Comparison of ENCODE assay signal across 23 mouse cellular contexts in the genomic region with DNA sequence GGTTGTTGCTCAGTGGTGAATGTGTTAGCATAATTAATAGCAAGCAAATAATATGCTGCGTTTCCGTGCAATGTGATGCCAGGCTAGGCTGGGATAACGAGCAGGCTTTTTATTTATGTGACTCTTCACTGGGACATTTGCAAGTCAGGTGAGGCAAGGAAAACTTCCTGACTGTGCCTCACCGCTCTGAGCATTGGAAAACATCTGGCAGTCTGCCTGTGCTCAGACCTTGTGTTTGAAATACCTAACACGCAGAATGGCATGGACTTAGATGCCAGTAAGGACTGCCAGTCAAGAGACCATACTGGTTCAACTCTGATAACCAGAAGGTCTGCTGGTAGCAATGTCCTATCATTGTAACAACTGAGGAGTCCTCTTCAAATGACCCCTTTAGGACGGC. TPM values are rescaled to one million over a fixed set of nuclear protein-coding genes. Genes with fewer than 3 reads are reported as not detected.
DNase-seq lines count a peak whose midpoint lies in the region; ATAC-seq and TF ChIP-seq lines count a peak whose summit lies in the region.
"Had no signal": no experiment of that assay in that cellular context is flagged by ENCODE, and none has a peak within 500 bp of the region (broad histone marks: within the 10 kb centered on the region; RNA-seq: fewer than 3 reads in every experiment).

No protein-coding gene starts in this region.

- peak; percentile 57 to 67 for DNase-seq in heart, postnatal 10 days
- no peak for DNase-seq in heart, adult 8-10 months (ENCODE audit: low spot score)
- peak; percentile 52 for DNase-seq in kidney, adult 18-20 months
- peak; percentile 44 for DNase-seq in kidney, postnatal 10 days
- no peak for DNase-seq in layer of hippocampus, postnatal 10 days (ENCODE audit: low spot score in 2 of 2)
- DNase-seq in stomach, postnatal 0 days (ENCODE audit: low spot score) = no peak
- DNase-seq: adrenal gland, adult 2 months; adrenal gland, postnatal 36 days; cerebellum, adult 8-10 months; cerebellum, postnatal 14 days; embryo, embryonic 11 days; gastrocnemius, adult 2 months; gastrocnemius, postnatal 25 days had no signal

- no peak for TF ChIP-seq EP300 in stomach, postnatal 0 days (optimal IDR thresholded peaks at IDR 0.05)

- no peaks in the 10 kb centered on the region for H3K36me3 ChIP-seq in kidney, embryonic 15.5 days
- no peaks in the 10 kb centered on the region for H3K36me3 ChIP-seq in stomach, postnatal 0 days (ENCODE audit: control insufficient read depth, insufficient read depth, low read length)
- H3K36me3 ChIP-seq: embryonic facial prominence, embryonic 15.5 days; forebrain, embryonic 10.5 days; heart, embryonic 13.5 days; hindbrain, embryonic 10.5 days had no signal

- no peak overlapping the region for H3K9ac ChIP-seq in kidney, embryonic 15.5 days
- H3K9ac ChIP-seq in stomach, postnatal 0 days (ENCODE audit: low read length) = no peak overlapping the region
- H3K9ac ChIP-seq: embryonic facial prominence, embryonic 15.5 days; heart, embryonic 13.5 days; hindbrain, embryonic 14.5 days had no signal

- ATAC-seq in kidney, embryonic 15.5 days (replicated peaks; ENCODE audit: low FRiP score) = no peak
- ATAC-seq in stomach, postnatal 0 days (ENCODE audit: low FRiP score, low TSS enrichment) = no peak
- ATAC-seq: activated CD4-positive, CD25-positive, alpha-beta regulatory T cell, adult 4 months; forebrain, embryonic 14.5 days; Patski had no signal

- H3K9me3 ChIP-seq in kidney, embryonic 15.5 days (replicated peaks) = no peaks in the 10 kb centered on the region
- H3K9me3 ChIP-seq in stomach, postnatal 0 days (ENCODE audit: control insufficient read depth, low read length) = no peaks in the 10 kb centered on the region
- H3K9me3 ChIP-seq: embryonic facial prominence, embryonic 15.5 days; forebrain, embryonic 10.5 days; heart, embryonic 13.5 days; hindbrain, embryonic 10.5 days had no signal

- H3K4me1 ChIP-seq in kidney, embryonic 15.5 days = no peaks in the 10 kb centered on the region
- H3K4me1 ChIP-seq in stomach, postnatal 0 days (replicated peaks; ENCODE audit: control insufficient read depth, insufficient read depth) = no peaks in the 10 kb centered on the region
- H3K4me1 ChIP-seq: embryonic facial prominence, embryonic 15.5 days; forebrain, embryonic 10.5 days; hindbrain, embryonic 10.5 days had no signal

- no peak overlapping the region for H3K4me2 ChIP-seq in kidney, embryonic 15.5 days
- H3K4me2 ChIP-seq in stomach, postnatal 0 days (replicated peaks; ENCODE audit: low read depth) = no peak overlapping the region
- H3K4me2 ChIP-seq: embryonic facial prominence, embryonic 15.5 days; heart, embryonic 13.5 days; hindbrain, embryonic 14.5 days had no signal

- no peak for TF ChIP-seq CTCF in stomach, postnatal 0 days (IDR thresholded peaks at IDR 0.05; ENCODE audit: low read depth)

- H3K27me3 ChIP-seq in kidney, embryonic 15.5 days = peaks cover 10% of the 10 kb centered on the region; the same call in 1 of the 2 replicates
- H3K27me3 ChIP-seq in stomach, postnatal 0 days (ENCODE audit: control insufficient read depth, insufficient read depth, low read length) = no peaks in the 10 kb centered on the region
- H3K27me3 ChIP-seq: embryonic facial prominence, embryonic 15.5 days; Patski had no signal

- intact Hi-C loops in heart, postnatal 10 days (cut with DNase I) = no loop called here

- no peak overlapping the region for H3K27ac ChIP-seq in kidney, embryonic 15.5 days
- no peak overlapping the region for H3K27ac ChIP-seq in stomach, postnatal 0 days (replicated peaks)
- H3K27ac ChIP-seq: embryonic facial prominence, embryonic 15.5 days; forebrain, embryonic 10.5 days; gastrocnemius, adult 2 months; heart, embryonic 13.5 days; hindbrain, embryonic 10.5 days; hindbrain, embryonic 14.5 days had no signal

- WGBS in kidney, embryonic 15.5 days = 69% methylated on average over 6 of the region's 6 CpGs
- WGBS in stomach, postnatal 0 days = 76% methylated on average over 6 of the region's 6 CpGs

- H3K4me3 ChIP-seq in kidney, embryonic 15.5 days (replicated peaks) = no peak overlapping the region
- no peak overlapping the region for H3K4me3 ChIP-seq in stomach, postnatal 0 days (ENCODE audit: low read depth, low read length)
- H3K4me3 ChIP-seq: embryonic facial prominence, embryonic 15.5 days; erythroblast, embryonic 14.5 days; forebrain, embryonic 10.5 days; gastrocnemius, adult 2 months; heart, embryonic 13.5 days; hindbrain, embryonic 10.5 days had no signal

RNA-seq across cellular contexts. Expression of a gene that starts 7.6 kb away (rescaled TPM):
- total RNA-seq in heart, postnatal 10 days (2021) = 10 to 100 TPM; 46.9 to 55.3 TPM
- 10 to 100 TPM; 49.1 to 56.7 (median 50.9) TPM for total RNA-seq in heart, adult 8-10 months (2022)
- polyA plus RNA-seq in kidney, embryonic 15.5 days (2015; fragmentation: Nextera tagmentation; extraction: Ambion mirVana) = 35.6 and 35.8 TPM in 2 replicates
- 100 to 1,000 TPM; 114 to 119 TPM for total RNA-seq in layer of hippocampus, postnatal 10 days (2021)
- polyA plus RNA-seq in stomach, postnatal 0 days (2015; fragmentation: Nextera tagmentation; extraction: Ambion mirVana) = 60.8 and 64.6 TPM in 2 replicates

RNA-seq across cellular contexts. Expression of a gene that starts 13.7 kb away (rescaled TPM):
- 10 to 100 TPM in 1 of 2 experiments, 1 to 10 TPM in 1; 9.5 to 11.7 TPM for total RNA-seq in heart, postnatal 10 days (2021)
- 10 to 100 TPM; 34.1 to 41.5 (median 39.8) TPM for total RNA-seq in heart, adult 8-10 months (2022)
- 3.0 and 3.8 TPM in 2 replicates for polyA plus RNA-seq in kidney, embryonic 15.5 days (2015; fragmentation: Nextera tagmentation; extraction: Ambion mirVana)
- total RNA-seq in layer of hippocampus, postnatal 10 days (2021) = 1 to 10 TPM; 5.0 to 5.1 TPM
- polyA plus RNA-seq in stomach, postnatal 0 days (2015; fragmentation: Nextera tagmentation; extraction: Ambion mirVana) = 1.1 and 1.4 TPM in 2 replicates

RNA-seq across cellular contexts. Expression of a gene that starts 41.6 kb away (rescaled TPM):
- total RNA-seq in heart, postnatal 10 days (2021) = 10 to 100 TPM; 56.2 to 63.4 TPM
- 10 to 100 TPM; 72.7 to 86.8 (median 73.1) TPM for total RNA-seq in heart, adult 8-10 months (2022)
- 128 and 132 TPM in 2 replicates for polyA plus RNA-seq in kidney, embryonic 15.5 days (2015; fragmentation: Nextera tagmentation; extraction: Ambion mirVana)
- 10 to 100 TPM; 51.1 to 54.2 TPM for total RNA-seq in layer of hippocampus, postnatal 10 days (2021)
- 35.7 and 36.4 TPM in 2 replicates for polyA plus RNA-seq in stomach, postnatal 0 days (2015; fragmentation: Nextera tagmentation; extraction: Ambion mirVana)

RNA-seq across cellular contexts. Expression of a gene that starts 42.1 kb away (rescaled TPM):
- total RNA-seq in heart, postnatal 10 days (2021) = 100 to 1,000 TPM; 201 to 204 TPM
- 100 to 1,000 TPM; 119 to 148 (median 131) TPM for total RNA-seq in heart, adult 8-10 months (2022)
- 117 and 118 TPM in 2 replicates for polyA plus RNA-seq in kidney, embryonic 15.5 days (2015; fragmentation: Nextera tagmentation; extraction: Ambion mirVana)
- 100 to 1,000 TPM; 251 to 289 TPM for total RNA-seq in layer of hippocampus, postnatal 10 days (2021)
- polyA plus RNA-seq in stomach, postnatal 0 days (2015; fragmentation: Nextera tagmentation; extraction: Ambion mirVana) = 62.3 and 65.8 TPM in 2 replicates

RNA-seq across cellular contexts. Expression of a gene that starts 58.3 kb away (rescaled TPM):
- 100 to 1,000 TPM; 116 to 132 TPM for total RNA-seq in heart, postnatal 10 days (2021)
- 100 to 1,000 TPM; 122 to 145 (median 132) TPM for total RNA-seq in heart, adult 8-10 months (2022)
- polyA plus RNA-seq in kidney, embryonic 15.5 days (2015; fragmentation: Nextera tagmentation; extraction: Ambion mirVana) = 52.0 and 55.9 TPM in 2 replicates
- total RNA-seq in layer of hippocampus, postnatal 10 days (2021) = 100 to 1,000 TPM in 1 of 2 experiments, 10 to 100 TPM in 1; 73.3 to 106 TPM
- polyA plus RNA-seq in stomach, postnatal 0 days (2015; fragmentation: Nextera tagmentation; extraction: Ambion mirVana) = 54.9 and 57.8 TPM in 2 replicates

Comparison
In these comparisons a context has a peak if more than half of its experiments do, and no peak if none do; other contexts are left out.
1. DNase-seq: peak in heart, postnatal 10 days (2 of 2), kidney, adult 18-20 months (single experiment) and kidney, postnatal 10 days (single experiment); none in heart, adult 8-10 months (single experiment), layer of hippocampus, postnatal 10 days (0 of 2) and stomach, postnatal 0 days (single experiment).